Mouse (Mus musculus) limb, embryonic 11.5 days (tissue): ENCODE data around the gene Lrrc28. TPM values are rescaled to one million over a fixed set of nuclear protein-coding genes. Genes with fewer than 3 reads are reported as not detected.

Experiments
- ATAC-seq: fragments of 200-750 bp; cut with Nextera tagmentation; 2 replicates; pipeline ENCODE4 v1.8.0; 2017; ENCODE audit warnings: low read depth; ENCODE audit not compliant: insufficient number of reproducible peaks, low FRiP score, low TSS enrichment
- DNase-seq: peaks from one replicate; pipeline ENCODE4 v3.0.0-alpha.2; 2015; ENCODE audit warnings: low spot score
- H3K27ac ChIP-seq: fragments of 300-500 bp; sonication (generic); replicated peaks from 2 replicates; pipeline ENCODE4 v1.5.1; 2014; ENCODE audit warnings: low read depth, mild to moderate bottlenecking, low read length
- H3K27me3 ChIP-seq: fragments of 300-500 bp; sonication (generic); 2 replicates; pipeline ENCODE4 v1.6.1; 2014; ENCODE audit warnings: mild to moderate bottlenecking, low read length, mixed read lengths; ENCODE audit not compliant: control insufficient read depth, insufficient read depth
- H3K36me3 ChIP-seq: fragments of 300-500 bp; sonication (generic); 2 replicates; pipeline ENCODE4 v1.6.1; 2014; ENCODE audit warnings: mild to moderate bottlenecking, low read length, moderate library complexity, mixed read lengths; ENCODE audit not compliant: control insufficient read depth, insufficient read depth
- H3K4me1 ChIP-seq: fragments of 300-500 bp; sonication (generic); 2 replicates; pipeline ENCODE4 v1.6.1; 2014; ENCODE audit warnings: low read length, mixed read lengths; ENCODE audit not compliant: control insufficient read depth, insufficient read depth
- H3K4me2 ChIP-seq: fragments of 300-500 bp; sonication (generic); 2 replicates; pipeline ENCODE4 v1.6.1; 2014; ENCODE audit warnings: low read depth, mild to moderate bottlenecking, moderate library complexity; ENCODE audit not compliant: severe bottlenecking
- H3K4me3 ChIP-seq: fragments of 300-500 bp; sonication (generic); 2 replicates; pipeline ENCODE4 v1.5.1; 2014; ENCODE audit warnings: low read depth, low read length
- H3K9ac ChIP-seq: fragments of 300-500 bp; sonication (generic); 2 replicates; pipeline ENCODE4 v1.6.1; 2014; ENCODE audit warnings: mild to moderate bottlenecking, low read length
- H3K9me3 ChIP-seq: fragments of 300-500 bp; sonication (generic); 2 replicates; pipeline ENCODE4 v1.6.1; 2016; ENCODE audit warnings: low read length; ENCODE audit not compliant: control insufficient read depth
- WGBS: fragments of 180-500 bp; shearing (Covaris S2); extraction: QIAGEN DNeasy Blood & Tissue Kit; methylation state at CpG from one replicate; pipeline ENCODE4 v1.1.7; 2014; 5-methylcytosine and 5-hydroxymethylcytosine counted together
- polyA plus RNA-seq: library from polyadenylated mRNA; unstranded; fragments of >200 nt; fragmentation: Nextera tagmentation; extraction: Ambion mirVana; gene quantifications from 2 replicates; pipeline ENCODE4 v1.2.1, GENCODE M21; 2014

Lrrc28 gene
- polyA plus RNA-seq, 1 experiment from 2014 or later, result 20.9 TPM

DNA sequence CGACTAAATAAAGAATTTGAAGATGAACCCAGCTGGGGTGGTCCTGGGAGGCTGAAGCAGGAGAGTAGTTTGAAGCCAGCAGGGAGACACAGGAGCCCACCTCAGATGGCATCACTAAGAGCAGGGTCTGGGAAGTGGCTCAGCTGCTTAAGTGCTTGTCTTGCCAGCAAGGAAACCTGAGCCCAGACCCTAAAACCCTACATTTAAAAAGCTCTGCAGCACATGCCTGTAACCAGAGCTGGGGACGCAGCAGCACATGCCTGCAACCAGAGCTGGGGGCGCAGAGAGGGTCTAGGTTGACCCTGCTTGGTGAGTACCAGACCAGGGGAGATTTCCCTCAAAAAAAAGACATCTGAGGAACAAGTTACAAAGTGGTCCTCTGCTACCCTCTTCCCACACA, 26.8 kb downstream of the Lrrc28 start:
- H3K27me3 ChIP-seq, result no peaks in the 10 kb centered on the region
- DNase-seq (peak; percentile 58), ATAC-seq (peak; percentile 50; the same call in 1 of the 2 replicates)
- WGBS, result 56% methylated on average over 3 of the region's 3 CpGs
- H3K9ac ChIP-seq, result no peak overlapping the region
- H3K4me2 ChIP-seq, result no peak overlapping the region
- peaks cover 6% of the 10 kb centered on the region; the same call in 1 of the 2 replicates for H3K4me1 ChIP-seq
- H3K4me3 ChIP-seq, result no peak overlapping the region
- no peaks in the 10 kb centered on the region for H3K36me3 ChIP-seq
- H3K27ac ChIP-seq, result no peak overlapping the region
- no peaks in the 10 kb centered on the region for H3K9me3 ChIP-seq

GRCm38 (mm10) chr7:67617646-67618045, 27.4 kb downstream of the Lrrc28 start:
- no peak overlapping the region for H3K27ac ChIP-seq
- H3K4me2 ChIP-seq, result no peak overlapping the region
- H3K9me3 ChIP-seq, result no peaks in the 10 kb centered on the region
- DNase-seq (peak; percentile 18), ATAC-seq (no peak)
- H3K4me1 ChIP-seq, result peaks cover 6% of the 10 kb centered on the region; the same call in 1 of the 2 replicates
- H3K4me3 ChIP-seq, result no peak overlapping the region
- WGBS, result 92% methylated on average over 10 of the region's 10 CpGs
- H3K27me3 ChIP-seq, result no peaks in the 10 kb centered on the region
- H3K9ac ChIP-seq, result no peak overlapping the region
- no peaks in the 10 kb centered on the region for H3K36me3 ChIP-seq

DNA sequence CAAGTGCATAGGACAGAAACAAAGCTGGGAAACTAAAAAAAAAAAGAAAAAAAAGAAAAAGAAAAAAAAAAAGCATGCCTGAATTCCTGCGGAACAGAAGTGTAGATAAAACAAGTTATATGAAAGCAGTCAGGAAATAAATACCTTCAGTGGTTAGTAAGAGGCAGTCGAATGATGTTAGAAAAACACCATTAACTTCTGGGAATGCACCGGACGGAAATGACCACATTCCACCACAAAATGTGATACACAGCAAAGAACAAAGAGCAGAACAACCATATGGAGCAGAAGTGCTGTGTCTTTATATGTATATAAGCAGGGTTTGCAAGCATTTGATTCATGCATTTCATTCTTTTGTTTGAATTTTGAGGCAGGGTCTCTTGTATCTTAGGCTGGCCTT, 28.2 kb downstream of the Lrrc28 start:
- Histone ChIP-seq H3K4me3 (no peak overlapping the region), H3K9me3 (no peaks in the 10 kb centered on the region), H3K4me1 (peaks cover 3% of the 10 kb centered on the region; the same call in 1 of the 2 replicates), H3K27ac (no peak overlapping the region), H3K9ac (no peak overlapping the region), H3K4me2 (no peak overlapping the region), H3K36me3 (no peaks in the 10 kb centered on the region), H3K27me3 (no peaks in the 10 kb centered on the region)
- no peak for DNase-seq
- WGBS, result 91% methylated on average over 4 of the region's 4 CpGs
- ATAC-seq, result no peak

DNA sequence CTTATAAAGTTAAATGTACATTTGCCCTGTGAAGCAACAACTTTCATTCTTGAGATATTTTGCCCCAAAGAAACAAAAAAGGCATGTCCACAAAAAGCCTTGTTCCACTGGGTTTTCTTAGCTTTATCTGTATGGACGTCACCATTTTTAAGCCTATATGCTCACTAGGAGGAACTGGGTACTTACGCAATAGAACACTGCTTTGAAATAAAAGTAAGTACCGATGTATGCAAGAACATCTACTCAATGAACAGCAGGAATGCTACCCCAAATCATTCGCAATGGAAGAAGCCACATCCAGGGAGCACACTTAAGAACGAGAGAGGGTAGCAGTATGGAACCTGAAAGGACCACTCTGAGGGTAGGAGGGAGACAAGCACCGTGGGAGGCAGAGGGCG, 30.6 kb downstream of the Lrrc28 start:
- no peaks in the 10 kb centered on the region for H3K27me3 ChIP-seq
- peaks cover 3% of the 10 kb centered on the region; the same call in 1 of the 2 replicates for H3K4me1 ChIP-seq
- no peaks in the 10 kb centered on the region for H3K9me3 ChIP-seq
- H3K36me3 ChIP-seq, result no peaks in the 10 kb centered on the region
- DNase-seq (no peak), ATAC-seq (no peak)
- no peak overlapping the region for H3K9ac ChIP-seq
- no peak overlapping the region for H3K4me2 ChIP-seq
- 88% methylated on average over 7 of the region's 7 CpGs for WGBS
- 0 out of 2 replicates have a peak overlapping the region, but pooled peaks have one; percentile 14 for H3K27ac ChIP-seq
- H3K4me3 ChIP-seq, result no peak overlapping the region

DNA sequence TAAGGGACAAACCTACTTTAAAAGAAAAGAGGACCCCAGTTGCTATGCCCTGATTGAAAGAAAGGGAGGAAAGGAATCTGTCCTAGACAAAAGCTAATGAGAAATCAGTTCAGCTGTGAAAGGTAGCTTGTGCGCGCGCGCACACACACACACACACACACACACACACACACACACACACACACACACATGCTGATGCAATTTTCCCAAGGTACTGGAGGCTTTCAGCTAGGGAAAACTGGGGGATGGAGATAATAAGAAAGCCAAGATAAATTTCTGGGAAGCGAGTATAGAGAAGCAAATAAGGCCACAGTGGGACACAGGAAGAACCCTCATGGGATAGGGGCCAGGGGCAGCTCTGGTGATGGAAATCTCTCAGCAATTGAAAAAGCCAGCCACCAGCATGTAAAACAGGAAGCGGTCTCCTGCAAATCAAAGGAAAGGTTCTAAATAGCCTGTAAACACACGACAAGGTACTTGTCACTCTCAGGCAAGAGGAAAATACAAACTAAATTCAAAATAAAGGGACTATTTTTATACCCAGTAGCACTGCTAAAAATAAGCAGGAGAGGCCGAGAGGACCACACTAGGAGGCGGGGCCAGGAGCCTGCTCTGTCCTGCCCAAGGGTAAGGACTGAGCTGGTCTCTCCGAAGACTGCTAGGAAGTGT, 31.1 kb downstream of the Lrrc28 start:
- H3K4me1 ChIP-seq, result peaks cover 3% of the 10 kb centered on the region; the same call in 1 of the 2 replicates
- H3K36me3 ChIP-seq, result no peaks in the 10 kb centered on the region
- H3K27ac ChIP-seq, result 0 out of 2 replicates have a peak overlapping the region, but pooled peaks have one; percentile 14
- no peak for ATAC-seq
- no peaks in the 10 kb centered on the region for H3K27me3 ChIP-seq
- H3K4me3 ChIP-seq, result no peak overlapping the region
- DNase-seq, result no peak
- no peaks in the 10 kb centered on the region for H3K9me3 ChIP-seq
- no peak overlapping the region for H3K9ac ChIP-seq
- WGBS, result 64% methylated on average over 10 of the region's 10 CpGs
- no peak overlapping the region for H3K4me2 ChIP-seq

DNA sequence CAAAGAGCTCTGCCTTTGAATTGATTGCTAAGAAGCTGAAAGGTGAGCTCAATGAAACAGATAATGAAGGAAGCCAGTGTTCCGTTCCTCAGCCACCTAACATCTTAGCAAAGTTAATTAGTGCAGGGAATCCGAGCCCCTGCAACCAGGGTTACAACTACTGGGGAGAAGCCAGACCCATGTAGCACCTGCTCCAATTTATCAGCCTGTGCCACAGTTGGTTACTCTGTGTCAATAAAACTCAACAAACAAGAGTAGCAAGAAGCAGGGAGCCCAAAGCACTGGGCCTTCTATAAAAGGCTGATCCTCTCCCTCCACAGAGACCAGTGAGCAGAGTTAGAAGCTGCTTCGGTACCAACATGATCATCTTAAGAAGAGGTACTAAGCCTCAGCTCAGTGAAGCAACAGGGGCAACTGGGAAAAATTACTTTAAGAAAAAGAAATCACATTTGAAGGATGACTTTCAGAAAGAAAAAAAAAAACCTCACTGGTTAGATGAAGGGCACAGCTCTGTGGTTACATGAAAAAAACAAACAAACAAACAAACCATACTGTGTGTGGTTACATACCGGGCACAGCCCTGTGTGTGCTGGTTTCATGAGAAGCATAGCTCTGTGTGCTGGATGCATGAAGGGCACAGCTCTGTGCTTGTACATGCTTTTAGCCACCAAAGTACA, 36.6 kb downstream of the Lrrc28 start:
- Histone ChIP-seq H3K9ac (no peak overlapping the region), H3K4me3 (no peak overlapping the region), H3K9me3 (no peaks in the 10 kb centered on the region), H3K4me2 (no peak overlapping the region), H3K4me1 (peaks cover 4% of the 10 kb centered on the region; the same call in 1 of the 2 replicates), H3K36me3 (no peaks in the 10 kb centered on the region), H3K27me3 (no peaks in the 10 kb centered on the region), H3K27ac (no peak overlapping the region)
- ATAC-seq (no peak), DNase-seq (no peak)
- WGBS, result 36% methylated on average over 4 of the region's 4 CpGs

DNA sequence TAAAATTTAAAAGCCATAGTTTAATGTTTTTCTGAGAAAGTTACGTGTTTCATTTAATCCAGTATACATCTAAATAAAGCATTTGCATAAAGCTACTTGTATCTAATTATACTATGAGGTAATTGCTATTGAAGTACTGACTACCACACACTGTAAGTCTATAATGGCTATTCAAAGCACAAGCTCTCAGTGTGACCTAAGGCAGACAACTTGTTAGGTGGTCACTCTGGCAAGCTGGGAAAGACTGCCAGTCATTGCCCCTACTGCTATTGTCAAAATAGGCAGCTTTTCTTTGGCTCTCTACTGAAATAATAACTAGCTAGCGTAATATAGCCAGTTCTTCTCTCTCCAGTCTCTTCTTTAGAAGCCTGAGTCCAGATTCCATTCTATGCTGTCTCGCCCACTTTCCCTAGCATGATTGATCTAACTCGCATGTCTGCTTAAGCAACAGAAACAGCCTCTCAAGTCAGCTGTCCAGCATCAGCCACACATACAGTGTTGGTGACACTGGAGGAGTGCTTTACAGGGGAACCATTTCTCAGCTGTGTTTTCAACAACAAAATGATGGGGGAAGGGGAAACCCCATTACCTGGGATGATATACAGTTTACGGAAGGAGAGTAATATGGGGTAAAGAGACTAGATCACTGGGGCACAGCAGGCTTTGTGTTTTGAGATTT, 37.3 kb downstream of the Lrrc28 start:
- Histone ChIP-seq H3K4me3 (no peak overlapping the region), H3K27me3 (no peaks in the 10 kb centered on the region), H3K36me3 (no peaks in the 10 kb centered on the region), H3K4me2 (no peak overlapping the region), H3K9me3 (no peaks in the 10 kb centered on the region), H3K4me1 (peaks cover 4% of the 10 kb centered on the region; the same call in 1 of the 2 replicates), H3K27ac (no peak overlapping the region), H3K9ac (no peak overlapping the region)
- ATAC-seq (no peak), DNase-seq (no peak)
- WGBS, result 72% methylated on average over 5 of the region's 5 CpGs

DNA sequence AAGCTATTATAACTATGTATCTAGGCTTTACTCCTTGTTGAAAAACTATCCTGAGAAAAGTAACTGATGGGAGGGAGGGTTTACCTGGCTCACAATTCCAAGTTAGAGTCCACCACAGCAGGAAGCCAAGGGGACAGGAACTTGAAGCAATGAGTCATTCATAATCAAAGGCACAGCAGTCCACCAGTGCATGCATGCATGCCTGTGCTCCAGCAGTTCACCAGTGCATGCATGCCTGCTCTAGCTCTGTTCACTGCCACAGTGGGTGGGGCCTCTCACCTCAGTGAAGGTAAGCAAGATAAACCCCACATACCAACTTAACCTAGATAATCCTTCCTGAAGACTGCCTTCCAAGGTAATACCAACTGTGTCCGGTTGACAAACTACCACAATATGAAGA, 38.8 kb downstream of the Lrrc28 start:
- 87% methylated on average over 1 of the region's 1 CpGs for WGBS
- H3K4me3 ChIP-seq, result no peak overlapping the region
- H3K4me1 ChIP-seq, result peaks cover 4% of the 10 kb centered on the region; the same call in 1 of the 2 replicates
- H3K27me3 ChIP-seq, result no peaks in the 10 kb centered on the region
- H3K36me3 ChIP-seq, result no peaks in the 10 kb centered on the region
- H3K4me2 ChIP-seq, result no peak overlapping the region
- no peak overlapping the region for H3K9ac ChIP-seq
- no peak overlapping the region for H3K27ac ChIP-seq
- no peak for ATAC-seq
- H3K9me3 ChIP-seq, result no peaks in the 10 kb centered on the region
- DNase-seq, result no peak
